Mouse (Mus musculus): ENCODE results near the gene Oosp1. TPM values are rescaled to one million over a fixed set of nuclear protein-coding genes. Genes with fewer than 3 reads are reported as not detected.

The Oosp1 gene
- polyA plus RNA-seq, 1 experiment: not detected

GRCm38 (mm10) chr19:11617983-11618382 lies 73.0 kb downstream of the Oosp1 start:
- TF ChIP-seq POLR2A (IDR thresholded peaks at IDR 0.05; ENCODE audit: borderline replicate concordance, extremely low read depth, insufficient read depth, insufficient read length, poor library complexity, severe bottlenecking) (no peak), CTCF (IDR thresholded peaks at IDR 0.05; ENCODE audit: borderline replicate concordance, extremely low read depth, insufficient read depth, insufficient read length) (no peak)
- no peak for DNase-seq (ENCODE audit: low read depth)

Other genes with a start within 250 kb of the Oosp1 start
- not detected in 2 replicates for gene Ms4a4b, start 247.6 kb downstream of the Oosp1 start, polyA plus RNA-seq (2012; rRNA removed)
- gene Ms4a6c, start 221.8 kb downstream of the Oosp1 start, polyA plus RNA-seq (2012; rRNA removed): 1.4 and 1.6 TPM in 2 replicates
- gene Gm8369, start 205.2 kb downstream of the Oosp1 start, polyA plus RNA-seq (2012; rRNA removed): 0.13 TPM in 1 of 2 replicates, not detected in the other
- 1.7 and 2.7 TPM in 2 replicates for gene Ms4a6b, start 174.6 kb downstream of the Oosp1 start, polyA plus RNA-seq (2012; rRNA removed)
- 0.11 TPM in 1 of 2 replicates, not detected in the other for gene Ms4a4d, start 154.3 kb downstream of the Oosp1 start, polyA plus RNA-seq (2012; rRNA removed)
- gene Ms4a6d, start 86.3 kb downstream of the Oosp1 start, polyA plus RNA-seq (2012; rRNA removed): 1.7 TPM in 2 replicates
- 0.11 and 0.14 TPM in 2 replicates for gene Ms4a2, start 67.4 kb downstream of the Oosp1 start, polyA plus RNA-seq (2012; rRNA removed)
- not detected in 2 replicates for gene Ms4a3, start 50.3 kb downstream of the Oosp1 start, polyA plus RNA-seq (2012; rRNA removed)
- gene Oosp2, start 30.6 kb downstream of the Oosp1 start, polyA plus RNA-seq (2012; rRNA removed): not detected in 2 replicates
- not detected in 2 replicates for gene Oosp3, start 5.9 kb upstream of the Oosp1 start, polyA plus RNA-seq (2012; rRNA removed)
- not detected in 2 replicates for gene Gif, start 56.4 kb upstream of the Oosp1 start, polyA plus RNA-seq (2012; rRNA removed)
- 28.6 and 31.2 TPM in 2 replicates for gene Mrpl16, start 79.2 kb upstream of the Oosp1 start, polyA plus RNA-seq (2012; rRNA removed)
- gene Stx3, start 128.3 kb upstream of the Oosp1 start, polyA plus RNA-seq (2012; rRNA removed): 29.7 and 35.7 TPM in 2 replicates
- 0.05 TPM in 1 of 2 replicates, not detected in the other for gene Olfr1417, start 148.1 kb upstream of the Oosp1 start, polyA plus RNA-seq (2012; rRNA removed)
- not detected in 2 replicates for gene Olfr1418, start 169.9 kb upstream of the Oosp1 start, polyA plus RNA-seq (2012; rRNA removed)
- 0.05 TPM in 2 replicates for gene Olfr1419, start 184.0 kb upstream of the Oosp1 start, polyA plus RNA-seq (2012; rRNA removed)
- not detected in 2 replicates for gene Olfr1420, start 195.4 kb upstream of the Oosp1 start, polyA plus RNA-seq (2012; rRNA removed)
- 38.0 and 38.6 TPM in 2 replicates for gene Patl1, start 221.2 kb upstream of the Oosp1 start, polyA plus RNA-seq (2012; rRNA removed)

Data from brain, embryonic 14.5 days (tissue).